Comparison of ENCODE assay signal across 8 mouse cellular contexts in genomic region chr2:26445666-26446445, GRCm38 (mm10). TPM values are rescaled to one million over a fixed set of nuclear protein-coding genes. Genes with fewer than 3 reads are reported as not detected.
DNase-seq lines count a peak whose midpoint lies in the region; ATAC-seq and TF ChIP-seq lines count a peak whose summit lies in the region.

No protein-coding gene starts in this region.

- peaks cover 9% of the 10 kb centered on the region for H3K36me3 ChIP-seq in thymus, adult 2 months (ENCODE audit: control insufficient read depth, insufficient read depth, low read length)
- H3K36me3 ChIP-seq in embryonic facial prominence, embryonic 14.5 days (ENCODE audit: control insufficient read depth, insufficient read depth, low read length): peaks cover 12% of the 10 kb centered on the region
- H3K36me3 ChIP-seq in heart, embryonic 10.5 days: peaks cover 10% of the 10 kb centered on the region
- H3K36me3 ChIP-seq in kidney, postnatal 0 days (ENCODE audit: insufficient read depth, low read length): peaks cover 9% of the 10 kb centered on the region
- H3K36me3 ChIP-seq in midbrain, postnatal 0 days (ENCODE audit: insufficient read depth, low read length): peaks cover 8% of the 10 kb centered on the region

- H3K4me3 ChIP-seq in thymus, adult 2 months (ENCODE audit: control insufficient read depth, insufficient read depth, low read length): peak overlapping the region; percentile 61
- peak overlapping the region; percentile 89 for H3K4me3 ChIP-seq in embryonic facial prominence, embryonic 14.5 days (ENCODE audit: low read depth, low read length)
- peak overlapping the region; percentile 85 for H3K4me3 ChIP-seq in heart, embryonic 10.5 days
- peak overlapping the region; percentile 68 for H3K4me3 ChIP-seq in kidney, postnatal 0 days (replicated peaks; ENCODE audit: low read depth, low read length)
- H3K4me3 ChIP-seq in midbrain, postnatal 0 days (ENCODE audit: low read depth, low read length): peak overlapping the region; percentile 86

- H3K9me3 ChIP-seq in embryonic facial prominence, embryonic 14.5 days (ENCODE audit: control insufficient read depth, low read length): no peaks in the 10 kb centered on the region
- H3K9me3 ChIP-seq in heart, embryonic 10.5 days: no peaks in the 10 kb centered on the region
- no peaks in the 10 kb centered on the region for H3K9me3 ChIP-seq in kidney, postnatal 0 days (replicated peaks; ENCODE audit: low read length)
- no peaks in the 10 kb centered on the region for H3K9me3 ChIP-seq in midbrain, postnatal 0 days (ENCODE audit: low read length)

- DNase-seq in thymus, adult 2 months: no peak
- DNase-seq in thymus, adult 18-20 months: no peak
- peak; percentile 97 for DNase-seq in embryonic facial prominence, embryonic 14.5 days (ENCODE audit: low spot score)
- peak; percentile 98 for DNase-seq in heart, embryonic 10.5 days (ENCODE audit: low spot score)
- DNase-seq in kidney, postnatal 0 days (ENCODE audit: low spot score): peak; percentile 97
- DNase-seq in liver: peak; percentile 91
- peak; percentile 97 for DNase-seq in midbrain, postnatal 0 days (ENCODE audit: low spot score)
- peak; percentile 93 for DNase-seq in telencephalon, adult 2 months (ENCODE audit: low read depth, low spot score)

- peak overlapping the region; percentile 25; the same call in 1 of the 2 replicates for H3K27ac ChIP-seq in thymus, adult 2 months (ENCODE audit: control insufficient read depth, insufficient read depth, low read length)
- peak overlapping the region; percentile 90 for H3K27ac ChIP-seq in embryonic facial prominence, embryonic 14.5 days (replicated peaks; ENCODE audit: low read depth, low read length)
- H3K27ac ChIP-seq in heart, embryonic 10.5 days: peak overlapping the region; percentile 96
- H3K27ac ChIP-seq in kidney, postnatal 0 days: peak overlapping the region; percentile 93
- peak overlapping the region; percentile 90 for H3K27ac ChIP-seq in midbrain, postnatal 0 days (ENCODE audit: low read depth, low read length)

- ATAC-seq in embryonic facial prominence, embryonic 14.5 days (ENCODE audit: low read depth): peak; percentile 92
- peak; percentile 87 for ATAC-seq in kidney, postnatal 0 days (replicated peaks; ENCODE audit: low FRiP score, low read depth)
- peak; percentile 89 for ATAC-seq in midbrain, postnatal 0 days (ENCODE audit: low FRiP score)

- H3K27me3 ChIP-seq in thymus, adult 2 months (ENCODE audit: control insufficient read depth, insufficient read depth, low read length): no peaks in the 10 kb centered on the region
- no peaks in the 10 kb centered on the region for H3K27me3 ChIP-seq in embryonic facial prominence, embryonic 14.5 days (replicated peaks; ENCODE audit: control insufficient read depth, insufficient read depth, low read length)
- no peaks in the 10 kb centered on the region for H3K27me3 ChIP-seq in heart, embryonic 10.5 days (ENCODE audit: insufficient read depth, poor library complexity, severe bottlenecking)
- no peaks in the 10 kb centered on the region for H3K27me3 ChIP-seq in kidney, postnatal 0 days (ENCODE audit: insufficient read depth, low read length)
- no peaks in the 10 kb centered on the region for H3K27me3 ChIP-seq in midbrain, postnatal 0 days (ENCODE audit: insufficient read depth, low read length)

- H3K9ac ChIP-seq in embryonic facial prominence, embryonic 14.5 days (ENCODE audit: low read depth, low read length): peak overlapping the region; percentile 69
- peak overlapping the region; percentile 67 for H3K9ac ChIP-seq in kidney, postnatal 0 days (ENCODE audit: low read depth, low read length)
- H3K9ac ChIP-seq in midbrain, postnatal 0 days (replicated peaks; ENCODE audit: low read length, poor library complexity, severe bottlenecking): peak overlapping the region; percentile 77

- 2% methylated on average over 44 of the region's 44 CpGs for WGBS in thymus, adult 2 months
- WGBS in embryonic facial prominence, embryonic 14.5 days: under 1% methylated on average over 34 of the region's 44 CpGs
- WGBS in heart, embryonic 10.5 days: under 1% methylated on average over 44 of the region's 44 CpGs
- WGBS in kidney, postnatal 0 days: under 1% methylated on average over 44 of the region's 44 CpGs
- under 1% methylated on average over 44 of the region's 44 CpGs for WGBS in midbrain, postnatal 0 days

- no peak for TF ChIP-seq POLR2A in thymus, adult 2 months (IDR thresholded peaks at IDR 0.05; ENCODE audit: control insufficient read depth, extremely low read depth, insufficient read depth, low read length, poor library complexity)

- TF ChIP-seq CTCF in thymus, adult 2 months (IDR thresholded peaks at IDR 0.05; ENCODE audit: borderline replicate concordance, control insufficient read depth, extremely low read depth, insufficient read depth, low read length, poor library complexity): 0 out of 2 replicates have a peak, but pooled peaks have one; percentile 8
- TF ChIP-seq CTCF in kidney, postnatal 0 days (IDR thresholded peaks at IDR 0.05; ENCODE audit: low read depth): peak; percentile 41
- peak; percentile 55 for TF ChIP-seq CTCF in midbrain, postnatal 0 days (IDR thresholded peaks at IDR 0.05)

- H3K4me1 ChIP-seq in thymus, adult 2 months (replicated peaks; ENCODE audit: control insufficient read depth, insufficient read depth, low read length): peaks cover 22% of the 10 kb centered on the region
- H3K4me1 ChIP-seq in embryonic facial prominence, embryonic 14.5 days (ENCODE audit: control insufficient read depth, insufficient read depth, low read length): peaks cover 16% of the 10 kb centered on the region
- peaks cover 51% of the 10 kb centered on the region for H3K4me1 ChIP-seq in heart, embryonic 10.5 days
- H3K4me1 ChIP-seq in kidney, postnatal 0 days (replicated peaks; ENCODE audit: insufficient read depth, low read length): peaks cover 18% of the 10 kb centered on the region; the same call in 1 of the 2 replicates
- H3K4me1 ChIP-seq in midbrain, postnatal 0 days (ENCODE audit: insufficient read depth, low read length): peaks cover 20% of the 10 kb centered on the region

- peak overlapping the region; percentile 70 for H3K4me2 ChIP-seq in embryonic facial prominence, embryonic 14.5 days (ENCODE audit: low read depth, low read length)
- H3K4me2 ChIP-seq in kidney, postnatal 0 days (ENCODE audit: low read length): peak overlapping the region; percentile 82
- peak overlapping the region; percentile 92 for H3K4me2 ChIP-seq in midbrain, postnatal 0 days (ENCODE audit: low read depth, low read length, poor library complexity, severe bottlenecking)

RNA-seq across cellular contexts. Expression of gene Sec16a, which starts 0.8 kb away (rescaled TPM):
- 129 and 147 TPM in 2 replicates for polyA plus RNA-seq in thymus, adult 2 months (2012; rRNA removed)
- 38.6 and 42.0 TPM in 2 replicates for polyA plus RNA-seq in embryonic facial prominence, embryonic 14.5 days (2014; fragmentation: Nextera tagmentation; extraction: Ambion mirVana)
- 24.7 and 26.4 TPM in 2 replicates for polyA plus RNA-seq in heart, embryonic 10.5 days (2016; fragmentation: Nextera tagmentation; extraction: Ambion mirVana)
- polyA plus RNA-seq in kidney, postnatal 0 days (2015; fragmentation: Nextera tagmentation; extraction: Ambion mirVana): 16.4 and 16.6 TPM in 2 replicates
- total RNA-seq in midbrain, postnatal 0 days (2014; rRNA removed): 63.3 and 76.7 TPM in 2 replicates
- 9.9 and 12.6 TPM in 2 replicates for polyA plus RNA-seq in midbrain, postnatal 0 days (2015; fragmentation: Nextera tagmentation; extraction: Ambion mirVana)

RNA-seq across cellular contexts. Expression of gene Inpp5e, which starts 36.9 kb away (rescaled TPM):
- polyA plus RNA-seq in thymus, adult 2 months (2012; rRNA removed): 46.3 and 47.4 TPM in 2 replicates
- 16.3 and 17.8 TPM in 2 replicates for polyA plus RNA-seq in embryonic facial prominence, embryonic 14.5 days (2014; fragmentation: Nextera tagmentation; extraction: Ambion mirVana)
- 20.5 and 22.7 TPM in 2 replicates for polyA plus RNA-seq in heart, embryonic 10.5 days (2016; fragmentation: Nextera tagmentation; extraction: Ambion mirVana)
- polyA plus RNA-seq in kidney, postnatal 0 days (2015; fragmentation: Nextera tagmentation; extraction: Ambion mirVana): 18.6 and 18.9 TPM in 2 replicates
- total RNA-seq in midbrain, postnatal 0 days (2014; rRNA removed): 29.0 and 32.2 TPM in 2 replicates
- polyA plus RNA-seq in midbrain, postnatal 0 days (2015; fragmentation: Nextera tagmentation; extraction: Ambion mirVana): 16.5 and 18.2 TPM in 2 replicates

RNA-seq across cellular contexts. Expression of gene Pmpca, which starts 56.7 kb away (rescaled TPM):
- 50.5 and 55.2 TPM in 2 replicates for polyA plus RNA-seq in thymus, adult 2 months (2012; rRNA removed)
- polyA plus RNA-seq in embryonic facial prominence, embryonic 14.5 days (2014; fragmentation: Nextera tagmentation; extraction: Ambion mirVana): 71.9 and 72.3 TPM in 2 replicates
- 153 and 171 TPM in 2 replicates for polyA plus RNA-seq in heart, embryonic 10.5 days (2016; fragmentation: Nextera tagmentation; extraction: Ambion mirVana)
- polyA plus RNA-seq in kidney, postnatal 0 days (2015; fragmentation: Nextera tagmentation; extraction: Ambion mirVana): 74.3 and 80.9 TPM in 2 replicates
- 64.8 and 71.1 TPM in 2 replicates for total RNA-seq in midbrain, postnatal 0 days (2014; rRNA removed)
- polyA plus RNA-seq in midbrain, postnatal 0 days (2015; fragmentation: Nextera tagmentation; extraction: Ambion mirVana): 85.1 and 91.9 TPM in 2 replicates

RNA-seq across cellular contexts. Expression of gene Entr1, which starts 56.7 kb away (rescaled TPM):
- 216 and 228 TPM in 2 replicates for polyA plus RNA-seq in thymus, adult 2 months (2012; rRNA removed)
- 102 and 109 TPM in 2 replicates for polyA plus RNA-seq in embryonic facial prominence, embryonic 14.5 days (2014; fragmentation: Nextera tagmentation; extraction: Ambion mirVana)
- polyA plus RNA-seq in heart, embryonic 10.5 days (2016; fragmentation: Nextera tagmentation; extraction: Ambion mirVana): 94.7 and 113 TPM in 2 replicates
- polyA plus RNA-seq in kidney, postnatal 0 days (2015; fragmentation: Nextera tagmentation; extraction: Ambion mirVana): 88.0 and 94.9 TPM in 2 replicates
- total RNA-seq in midbrain, postnatal 0 days (2014; rRNA removed): 157 and 162 TPM in 2 replicates
- 144 and 156 TPM in 2 replicates for polyA plus RNA-seq in midbrain, postnatal 0 days (2015; fragmentation: Nextera tagmentation; extraction: Ambion mirVana)

Comparison
In these comparisons a context has a peak if more than half of its experiments do, and no peak if none do; other contexts are left out.
1. DNase-seq: peak in embryonic facial prominence, embryonic 14.5 days (single experiment), heart, embryonic 10.5 days (single experiment), kidney, postnatal 0 days (single experiment), liver (single experiment), midbrain, postnatal 0 days (single experiment) and telencephalon, adult 2 months (single experiment); none in thymus, adult 2 months (single experiment) and thymus, adult 18-20 months (0 of 2).
2. H3K27ac ChIP-seq: peak in every context shown above with its lines; median percentile 96 in heart, embryonic 10.5 days; 93 in kidney, postnatal 0 days; 90 in embryonic facial prominence, embryonic 14.5 days; 90 in midbrain, postnatal 0 days; 25 in thymus, adult 2 months.
3. Peak in every context shown above with its lines, with median percentiles within 50 percentile points of each other: H3K4me3 ChIP-seq, CTCF ChIP-seq, ATAC-seq, H3K4me2 ChIP-seq and H3K9ac ChIP-seq.